Mouse (Mus musculus): Measurements from ENCODE around the gene Catsperb. TPM values are rescaled to one million over a fixed set of nuclear protein-coding genes. Genes with fewer than 3 reads are reported as not detected.

Catsperb gene
- not detected in 2 replicates for polyA plus RNA-seq (2012; ENCODE audit: low replicate concordance)

GRCm38 (mm10) chr12:101404353-101404752, at the start of gene Catsperb:
TSS of gene Catsperb (plus strand) at chr12:101404653.

